Comparison of ENCODE assay signal across 15 mouse cellular contexts in the genomic region with DNA sequence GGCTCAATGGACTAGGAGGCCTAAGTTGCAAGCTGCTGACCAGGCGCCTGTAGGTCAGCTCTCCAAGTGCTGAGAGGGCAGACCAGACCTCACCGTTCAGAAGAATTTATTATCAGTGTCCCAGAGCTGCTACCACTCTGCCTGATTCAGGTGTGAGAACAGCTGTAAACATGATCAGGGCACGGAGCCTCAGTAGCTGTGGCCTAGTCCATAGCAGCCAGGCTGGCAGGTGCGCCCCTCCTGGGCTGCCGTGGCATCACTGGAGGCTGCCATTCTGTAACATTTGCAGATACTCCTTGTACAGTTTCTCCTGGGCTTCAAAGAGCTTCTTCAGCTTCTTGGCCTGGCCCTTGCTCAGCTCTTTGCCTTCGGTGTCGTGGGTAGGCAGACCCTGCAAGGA. TPM values are rescaled to one million over a fixed set of nuclear protein-coding genes. Genes with fewer than 3 reads are reported as not detected.
A peak's percentile ranks its signal among the peaks of the same experiment; 100 is the strongest.
DNase-seq lines count a peak whose midpoint lies in the region; ATAC-seq and TF ChIP-seq lines count a peak whose summit lies in the region.
"Had no signal": no experiment of that assay in that cellular context is flagged by ENCODE, and none has a peak within 500 bp of the region (broad histone marks: within the 10 kb centered on the region; RNA-seq: fewer than 3 reads in every experiment).

No protein-coding gene starts in this region.

- H3K27ac ChIP-seq in hindbrain, embryonic 10.5 days = 0 out of 2 replicates have a peak overlapping the region, but pooled peaks have one; percentile 23
- H3K27ac ChIP-seq in hindbrain, embryonic 11.5 days (ENCODE audit: low read depth, low read length) = no peak overlapping the region
- H3K27ac ChIP-seq in midbrain, embryonic 13.5 days = peak overlapping the region; percentile 39; the same call in 1 of the 2 replicates
- H3K27ac ChIP-seq in midbrain, embryonic 16.5 days (ENCODE audit: low read length) = no peak overlapping the region
- peak overlapping the region; percentile 56 for H3K27ac ChIP-seq in hindbrain, postnatal 0 days
- H3K27ac ChIP-seq in neural tube, embryonic 14.5 days (ENCODE audit: low read depth, low read length) = peak overlapping the region; percentile 44
- H3K27ac ChIP-seq: embryonic facial prominence, embryonic 13.5 days; forebrain, embryonic 13.5 days; heart, embryonic 10.5 days; left cerebral cortex, adult 2 months had no signal

- DNase-seq in hindbrain, embryonic 10.5 days (ENCODE audit: low spot score) = no peak
- no peak for DNase-seq in hindbrain, embryonic 11.5 days (ENCODE audit: low spot score)
- no peak for DNase-seq in hindbrain, postnatal 0 days (ENCODE audit: low spot score)
- no peak for DNase-seq in thymus, postnatal 4 days
- no peak for DNase-seq in frontal cortex, adult 2 months (ENCODE audit: extremely low spot score in 1 of 2, low spot score in 1 of 2)
- DNase-seq: thymus, postnatal 36 days had no signal

- no peaks in the 10 kb centered on the region for H3K27me3 ChIP-seq in hindbrain, embryonic 10.5 days (ENCODE audit: insufficient read depth, poor library complexity, severe bottlenecking)
- no peaks in the 10 kb centered on the region for H3K27me3 ChIP-seq in hindbrain, embryonic 11.5 days (ENCODE audit: control insufficient read depth, insufficient read depth, low read length)
- no peaks in the 10 kb centered on the region for H3K27me3 ChIP-seq in midbrain, embryonic 13.5 days
- H3K27me3 ChIP-seq in midbrain, embryonic 16.5 days (ENCODE audit: control insufficient read depth, insufficient read depth, low read depth, low read length) = no peaks in the 10 kb centered on the region
- no peaks in the 10 kb centered on the region for H3K27me3 ChIP-seq in hindbrain, postnatal 0 days (ENCODE audit: insufficient read depth, low read length)
- no peaks in the 10 kb centered on the region for H3K27me3 ChIP-seq in neural tube, embryonic 14.5 days (ENCODE audit: control insufficient read depth, insufficient read depth, low read length)
- H3K27me3 ChIP-seq: embryonic facial prominence, embryonic 13.5 days; forebrain, embryonic 13.5 days had no signal

- H3K4me1 ChIP-seq in hindbrain, embryonic 10.5 days (replicated peaks) = no peaks in the 10 kb centered on the region
- H3K4me1 ChIP-seq in hindbrain, embryonic 11.5 days (replicated peaks; ENCODE audit: control insufficient read depth, insufficient read depth, low read length) = no peaks in the 10 kb centered on the region
- no peaks in the 10 kb centered on the region for H3K4me1 ChIP-seq in midbrain, embryonic 13.5 days (replicated peaks)
- no peaks in the 10 kb centered on the region for H3K4me1 ChIP-seq in midbrain, embryonic 16.5 days (ENCODE audit: control insufficient read depth, insufficient read depth, low read length)
- H3K4me1 ChIP-seq in hindbrain, postnatal 0 days (ENCODE audit: insufficient read depth, low read length) = peaks cover 5% of the 10 kb centered on the region; the same call in 1 of the 2 replicates
- H3K4me1 ChIP-seq in neural tube, embryonic 14.5 days (ENCODE audit: control insufficient read depth, insufficient read depth, low read length) = no peaks in the 10 kb centered on the region
- H3K4me1 ChIP-seq: embryonic facial prominence, embryonic 13.5 days; forebrain, embryonic 13.5 days; heart, embryonic 10.5 days had no signal

- no peak overlapping the region for H3K4me2 ChIP-seq in hindbrain, embryonic 11.5 days (replicated peaks; ENCODE audit: low read depth, low read length)
- no peak overlapping the region for H3K4me2 ChIP-seq in midbrain, embryonic 13.5 days (replicated peaks)
- H3K4me2 ChIP-seq in midbrain, embryonic 16.5 days (ENCODE audit: low read length) = no peak overlapping the region
- H3K4me2 ChIP-seq in hindbrain, postnatal 0 days (ENCODE audit: low read depth, low read length) = no peak overlapping the region
- H3K4me2 ChIP-seq in neural tube, embryonic 14.5 days (ENCODE audit: low read depth, low read length) = no peak overlapping the region
- H3K4me2 ChIP-seq: embryonic facial prominence, embryonic 13.5 days; forebrain, embryonic 13.5 days had no signal

- TF ChIP-seq CTCF in hindbrain, postnatal 0 days (IDR thresholded peaks at IDR 0.05; ENCODE audit: low read depth) = no peak; the same call in 1 of the 2 replicates

- H3K9ac ChIP-seq in hindbrain, embryonic 11.5 days (ENCODE audit: low read depth, low read length) = no peak overlapping the region
- no peak overlapping the region for H3K9ac ChIP-seq in midbrain, embryonic 13.5 days (replicated peaks)
- no peak overlapping the region for H3K9ac ChIP-seq in midbrain, embryonic 16.5 days (ENCODE audit: low read depth, low read length)
- no peak overlapping the region for H3K9ac ChIP-seq in hindbrain, postnatal 0 days (replicated peaks; ENCODE audit: low read length)
- no peak overlapping the region for H3K9ac ChIP-seq in neural tube, embryonic 14.5 days (replicated peaks; ENCODE audit: low read depth, low read length)
- H3K9ac ChIP-seq: embryonic facial prominence, embryonic 13.5 days; forebrain, embryonic 13.5 days had no signal

- ATAC-seq in hindbrain, embryonic 11.5 days (ENCODE audit: low FRiP score) = no peak
- ATAC-seq in midbrain, embryonic 13.5 days = no peak
- no peak; the same call in 1 of the 2 replicates for ATAC-seq in midbrain, embryonic 16.5 days
- no peak for ATAC-seq in hindbrain, postnatal 0 days
- ATAC-seq in neural tube, embryonic 14.5 days (ENCODE audit: low read depth) = peak; percentile 58; the same call in 1 of the 2 replicates
- ATAC-seq: forebrain, embryonic 13.5 days had no signal

- H3K36me3 ChIP-seq in hindbrain, embryonic 10.5 days = peaks cover 94% of the 10 kb centered on the region
- H3K36me3 ChIP-seq in hindbrain, embryonic 11.5 days (ENCODE audit: control insufficient read depth, insufficient read depth, low read length) = 0 out of 2 replicates have a peak, but pooled peaks cover 7% of the 10 kb centered on the region
- H3K36me3 ChIP-seq in midbrain, embryonic 13.5 days = peaks cover 85% of the 10 kb centered on the region
- H3K36me3 ChIP-seq in midbrain, embryonic 16.5 days (ENCODE audit: control insufficient read depth, insufficient read depth, low read length) = peaks cover 34% of the 10 kb centered on the region
- H3K36me3 ChIP-seq in hindbrain, postnatal 0 days (ENCODE audit: insufficient read depth, low read length) = peaks cover 69% of the 10 kb centered on the region
- peaks cover 43% of the 10 kb centered on the region for H3K36me3 ChIP-seq in neural tube, embryonic 14.5 days (ENCODE audit: control insufficient read depth, insufficient read depth, low read length)

- no peaks in the 10 kb centered on the region for H3K9me3 ChIP-seq in hindbrain, embryonic 10.5 days
- H3K9me3 ChIP-seq in hindbrain, embryonic 11.5 days (ENCODE audit: control insufficient read depth, low read length) = no peaks in the 10 kb centered on the region
- no peaks in the 10 kb centered on the region for H3K9me3 ChIP-seq in midbrain, embryonic 13.5 days
- no peaks in the 10 kb centered on the region for H3K9me3 ChIP-seq in midbrain, embryonic 16.5 days (replicated peaks; ENCODE audit: control insufficient read depth, low read length, poor library complexity, severe bottlenecking)
- no peaks in the 10 kb centered on the region for H3K9me3 ChIP-seq in hindbrain, postnatal 0 days (ENCODE audit: low read length)
- no peaks in the 10 kb centered on the region for H3K9me3 ChIP-seq in neural tube, embryonic 14.5 days (ENCODE audit: control insufficient read depth, low read length)
- H3K9me3 ChIP-seq: embryonic facial prominence, embryonic 13.5 days; forebrain, embryonic 13.5 days; heart, embryonic 10.5 days had no signal

- H3K4me3 ChIP-seq in hindbrain, embryonic 10.5 days = no peak overlapping the region
- no peak overlapping the region for H3K4me3 ChIP-seq in hindbrain, embryonic 11.5 days (ENCODE audit: low read depth, low read length)
- H3K4me3 ChIP-seq in midbrain, embryonic 13.5 days (replicated peaks) = no peak overlapping the region
- H3K4me3 ChIP-seq in midbrain, embryonic 16.5 days (ENCODE audit: low read depth, low read length) = no peak overlapping the region
- no peak overlapping the region for H3K4me3 ChIP-seq in hindbrain, postnatal 0 days (ENCODE audit: low read length)
- no peak overlapping the region for H3K4me3 ChIP-seq in neural tube, embryonic 14.5 days (ENCODE audit: low read depth, low read length)
- H3K4me3 ChIP-seq: embryonic facial prominence, embryonic 13.5 days; forebrain, embryonic 13.5 days; heart, embryonic 10.5 days; left cerebral cortex, adult 2 months had no signal

- 94% methylated on average over 7 of the region's 7 CpGs for WGBS in hindbrain, embryonic 10.5 days
- WGBS in hindbrain, embryonic 11.5 days = 96% methylated on average over 7 of the region's 7 CpGs
- WGBS in midbrain, embryonic 13.5 days = 94% methylated on average over 7 of the region's 7 CpGs
- 89% methylated on average over 7 of the region's 7 CpGs for WGBS in midbrain, embryonic 16.5 days
- 62% methylated on average over 7 of the region's 7 CpGs for WGBS in hindbrain, postnatal 0 days
- WGBS in neural tube, embryonic 14.5 days = 93% methylated on average over 7 of the region's 7 CpGs

RNA-seq across cellular contexts. Expression of a gene that starts 8.7 kb away (rescaled TPM):
- polyA plus RNA-seq in hindbrain, embryonic 10.5 days (2016; fragmentation: Nextera tagmentation; extraction: Ambion mirVana) = 365 and 372 TPM in 2 replicates
- polyA plus RNA-seq in hindbrain, embryonic 11.5 days (2014; fragmentation: Nextera tagmentation; extraction: Ambion mirVana) = 175 and 187 TPM in 2 replicates
- 364 and 378 TPM in 2 replicates for polyA plus RNA-seq in midbrain, embryonic 13.5 days (2015; fragmentation: Nextera tagmentation; extraction: Ambion mirVana)
- polyA plus RNA-seq in midbrain, embryonic 16.5 days (2015; fragmentation: Nextera tagmentation; extraction: Ambion mirVana) = 327 and 338 TPM in 2 replicates
- total RNA-seq in hindbrain, postnatal 0 days (2014; rRNA removed) = 139 and 140 TPM in 2 replicates
- polyA plus RNA-seq in hindbrain, postnatal 0 days (2015; fragmentation: Nextera tagmentation; extraction: Ambion mirVana) = 251 and 253 TPM in 2 replicates
- polyA plus RNA-seq in neural tube, embryonic 14.5 days (2014; fragmentation: Nextera tagmentation; extraction: Ambion mirVana) = 154 and 165 TPM in 2 replicates
- 127 and 139 TPM in 2 replicates for polyA plus RNA-seq in frontal cortex, adult 2 months (2012; rRNA removed)

RNA-seq across cellular contexts. Expression of a gene that starts 42.3 kb away (rescaled TPM):
- 75.5 and 77.0 TPM in 2 replicates for polyA plus RNA-seq in hindbrain, embryonic 10.5 days (2016; fragmentation: Nextera tagmentation; extraction: Ambion mirVana)
- polyA plus RNA-seq in hindbrain, embryonic 11.5 days (2014; fragmentation: Nextera tagmentation; extraction: Ambion mirVana) = 69.7 and 73.1 TPM in 2 replicates
- polyA plus RNA-seq in midbrain, embryonic 13.5 days (2015; fragmentation: Nextera tagmentation; extraction: Ambion mirVana) = 63.3 and 68.9 TPM in 2 replicates
- polyA plus RNA-seq in midbrain, embryonic 16.5 days (2015; fragmentation: Nextera tagmentation; extraction: Ambion mirVana) = 70.5 and 78.6 TPM in 2 replicates
- 32.4 and 35.4 TPM in 2 replicates for total RNA-seq in hindbrain, postnatal 0 days (2014; rRNA removed)
- polyA plus RNA-seq in hindbrain, postnatal 0 days (2015; fragmentation: Nextera tagmentation; extraction: Ambion mirVana) = 65.4 and 73.8 TPM in 2 replicates
- polyA plus RNA-seq in neural tube, embryonic 14.5 days (2014; fragmentation: Nextera tagmentation; extraction: Ambion mirVana) = 65.0 and 67.2 TPM in 2 replicates
- polyA plus RNA-seq in frontal cortex, adult 2 months (2012; rRNA removed) = 50.6 and 51.8 TPM in 2 replicates

RNA-seq across cellular contexts. Expression of a gene that starts 54.7 kb away (rescaled TPM):
- 0.92 and 1.5 TPM in 2 replicates for polyA plus RNA-seq in hindbrain, embryonic 10.5 days (2016; fragmentation: Nextera tagmentation; extraction: Ambion mirVana)
- 1.3 and 2.1 TPM in 2 replicates for polyA plus RNA-seq in hindbrain, embryonic 11.5 days (2014; fragmentation: Nextera tagmentation; extraction: Ambion mirVana)
- polyA plus RNA-seq in midbrain, embryonic 13.5 days (2015; fragmentation: Nextera tagmentation; extraction: Ambion mirVana) = 0.37 and 0.73 TPM in 2 replicates
- polyA plus RNA-seq in midbrain, embryonic 16.5 days (2015; fragmentation: Nextera tagmentation; extraction: Ambion mirVana) = 0.93 TPM in 1 of 2 replicates, not detected in the other
- total RNA-seq in hindbrain, postnatal 0 days (2014; rRNA removed) = 0.52 TPM in 1 of 2 replicates, not detected in the other
- 0.66 and 0.73 TPM in 2 replicates for polyA plus RNA-seq in hindbrain, postnatal 0 days (2015; fragmentation: Nextera tagmentation; extraction: Ambion mirVana)
- not detected in 2 replicates for polyA plus RNA-seq in neural tube, embryonic 14.5 days (2014; fragmentation: Nextera tagmentation; extraction: Ambion mirVana)
- 0.86 and 1.3 TPM in 2 replicates for polyA plus RNA-seq in frontal cortex, adult 2 months (2012; rRNA removed)
- total RNA-seq: gastrocnemius, adult 8-10 months; heart, postnatal 36 days; left cerebral cortex, adult 2 months had no signal
- polyA plus RNA-seq: forebrain, embryonic 13.5 days had no signal

Comparison
In these comparisons a context has a peak if more than half of its experiments do, and no peak if none do; other contexts are left out.
1. H3K27ac ChIP-seq: peak in hindbrain, embryonic 10.5 days (single experiment), midbrain, embryonic 13.5 days (single experiment), hindbrain, postnatal 0 days (single experiment) and neural tube, embryonic 14.5 days (single experiment); none in hindbrain, embryonic 11.5 days (single experiment) and midbrain, embryonic 16.5 days (single experiment).